Mouse (Mus musculus) adrenal gland, postnatal 25 days (tissue): Measurements from ENCODE around the gene Carmil3. TPM values are rescaled to one million over a fixed set of nuclear protein-coding genes. Genes with fewer than 3 reads are reported as not detected.

Source experiments
- DNase-seq: peaks from one replicate; pipeline ENCODE4 v3.0.0; 2021; ENCODE audit warnings: mixed read lengths
- total RNA-seq: library from RNA; stranded (reverse); gene quantifications from 2 replicates; pipeline ENCODE4 v1.2.3, GENCODE M21; 2021

Carmil3 gene
- total RNA-seq, 1 experiment from 2014 or later = 7.3 TPM

DNA sequence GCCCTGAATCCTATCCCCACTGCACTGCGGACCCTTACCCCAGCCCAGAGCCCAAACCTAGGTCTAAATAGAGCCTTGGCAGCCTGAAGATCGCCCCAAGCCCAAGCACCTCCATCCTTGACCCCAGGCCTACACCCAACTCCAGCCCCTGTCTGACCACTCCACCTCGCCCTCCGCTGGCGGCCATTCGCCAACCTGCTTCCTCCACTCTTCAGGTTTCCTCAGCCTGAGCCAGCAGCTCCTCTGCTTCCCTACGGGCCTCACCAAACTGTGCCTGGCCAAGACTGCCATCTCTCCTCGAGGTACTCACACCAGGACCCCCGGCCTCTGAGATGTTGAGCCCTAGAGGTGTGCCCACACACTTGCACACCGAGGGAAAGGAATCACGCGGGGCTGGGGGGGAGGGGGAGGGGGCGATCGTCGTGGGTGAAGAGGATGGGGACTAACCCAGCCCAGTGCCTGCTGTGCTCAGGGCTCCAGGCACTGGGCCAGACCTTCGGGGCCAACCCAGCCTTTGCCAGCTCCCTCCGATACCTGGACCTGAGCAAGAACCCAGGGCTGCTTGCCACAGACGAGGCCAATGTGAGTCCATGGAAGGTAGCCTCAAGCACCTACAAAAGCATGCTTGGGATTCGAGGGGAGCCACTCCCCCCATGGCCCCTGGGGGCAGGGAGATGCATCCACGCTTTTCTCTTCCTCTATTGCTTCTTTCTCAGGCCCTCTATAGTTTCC, 5.2 kb downstream of the Carmil3 start:
- no peak for DNase-seq

- no peak for DNase-seq
Observed at GRCm38 (mm10) chr14:55496761-55497448, 6.5 kb downstream of the Carmil3 start.

GRCm38 (mm10) chr14:55497449-55497821, 7.0 kb downstream of the Carmil3 start:
- peak; percentile 88 for DNase-seq

DNA sequence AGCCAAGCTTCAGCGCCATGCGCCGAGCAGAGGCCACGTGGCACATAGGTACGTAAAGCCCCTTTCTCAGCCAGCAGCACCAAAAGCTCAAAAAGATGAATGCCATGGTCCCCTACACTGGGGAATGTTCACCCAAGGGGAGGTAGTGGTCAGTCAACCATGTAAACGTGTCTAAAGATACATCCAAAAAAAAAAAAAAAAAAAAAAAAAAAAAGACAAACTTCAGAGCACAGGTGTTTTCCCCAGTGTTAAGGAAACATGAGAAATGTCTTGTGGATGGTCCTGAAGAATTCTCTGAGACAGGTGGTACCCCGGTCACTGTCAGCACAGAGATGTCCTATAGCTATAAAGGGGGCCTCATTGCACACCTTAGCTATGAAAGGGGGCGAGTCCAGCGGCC, 15.2 kb downstream of the Carmil3 start:
- no peak for DNase-seq

DNA sequence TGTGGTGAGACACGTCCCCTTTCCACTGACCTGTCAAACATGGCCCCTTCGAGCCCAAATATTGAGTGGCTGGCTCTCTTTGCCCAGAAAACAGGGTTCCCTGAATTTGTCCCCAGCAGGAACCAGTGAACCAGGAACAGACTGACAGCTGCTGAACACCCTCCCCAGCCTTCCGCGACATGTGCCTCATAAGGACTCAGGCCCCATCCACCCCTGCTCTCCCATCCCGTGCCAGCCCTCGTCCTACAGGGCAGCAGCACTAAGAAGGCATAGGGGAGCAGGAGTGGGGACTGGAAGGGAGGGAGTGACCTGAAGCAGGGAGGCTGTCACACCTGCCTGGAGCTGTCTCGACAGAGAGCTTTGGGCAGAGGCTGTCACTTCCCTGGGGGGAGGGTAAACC, 17.4 kb downstream of the Carmil3 start:
- no peak for DNase-seq

DNA sequence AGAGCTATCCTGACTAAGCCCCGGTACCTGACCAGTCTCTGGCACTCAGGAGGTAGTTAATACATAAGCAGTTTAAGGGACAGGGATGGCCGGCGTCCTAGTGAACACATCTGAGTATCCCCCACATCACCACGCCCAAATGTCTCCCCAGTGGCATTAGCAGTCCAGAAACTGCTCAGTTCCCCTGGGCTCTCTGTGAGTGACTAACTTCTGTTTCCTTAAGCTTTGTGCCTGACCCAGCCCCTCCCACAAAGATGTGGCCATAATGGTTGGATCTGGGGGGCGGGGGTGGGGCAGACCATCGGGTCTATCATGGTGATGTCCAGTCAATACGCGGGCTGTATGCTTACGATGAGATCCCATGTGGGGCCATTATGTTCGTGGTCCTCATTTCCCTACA, 19.1 kb downstream of the Carmil3 start:
- no peak for DNase-seq

DNA sequence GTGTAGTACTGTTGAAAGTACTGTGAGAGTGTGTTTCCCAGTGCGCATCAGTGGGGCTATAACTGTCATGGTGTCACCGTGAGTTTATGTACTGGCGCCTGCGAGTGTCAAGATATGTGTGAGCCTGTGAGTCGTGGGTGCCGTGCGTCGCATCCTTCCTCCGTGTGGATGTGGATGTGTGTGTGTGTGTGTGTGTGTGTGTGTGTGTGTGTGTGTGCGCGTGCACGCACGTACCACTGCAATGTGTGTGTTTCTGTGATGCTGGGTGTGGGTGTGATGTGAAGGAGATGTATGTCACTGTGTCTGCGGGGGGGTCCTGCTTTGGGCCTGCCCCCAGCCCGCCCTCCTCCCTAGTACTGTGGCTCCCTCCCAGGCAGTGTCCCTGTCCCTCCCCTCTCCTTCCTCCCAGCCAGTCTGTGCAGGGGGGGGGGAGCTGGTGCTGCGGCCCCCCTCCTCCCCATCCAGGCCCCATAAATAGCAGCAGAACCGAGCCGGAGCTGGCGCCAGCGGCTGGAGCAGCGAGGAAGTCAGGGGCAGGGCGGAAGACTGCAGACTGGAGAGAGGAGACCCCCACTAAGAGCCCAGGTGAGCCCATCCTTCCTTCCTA, 19.8 kb downstream of the Carmil3 start, which contains the start of gene Cpne6:
Gene Cpne6 (plus strand): TSS at position 321 of the 607 bp plus-strand sequence.
- DNase-seq = no peak

DNA sequence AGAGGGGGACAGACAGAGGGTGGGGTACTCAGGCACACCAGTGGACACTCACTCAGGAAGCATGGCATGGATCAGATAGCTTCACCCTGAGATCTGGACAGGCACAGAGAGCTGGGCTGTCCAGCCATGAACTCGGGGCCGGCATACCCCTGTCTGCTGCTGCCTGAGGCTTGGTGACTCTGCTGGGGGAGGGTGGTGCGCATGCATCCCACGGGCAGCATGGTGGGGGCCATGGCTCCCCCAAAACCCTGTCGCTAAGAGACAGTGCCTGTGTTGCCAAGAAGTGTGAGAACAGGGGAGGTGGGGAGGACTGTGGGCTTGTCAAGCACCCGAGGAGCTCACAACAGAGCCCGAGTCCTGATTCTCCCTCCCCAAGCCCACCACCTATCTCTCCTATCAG, 20.6 kb downstream of the Carmil3 start:
- no peak for DNase-seq

GRCm38 (mm10) chr14:55513927-55514326, 23.5 kb downstream of the Carmil3 start:
- no peak for DNase-seq

GRCm38 (mm10) chr14:55515846-55516245, 25.4 kb downstream of the Carmil3 start:
- DNase-seq = no peak

- DNase-seq = no peak
Observed at GRCm38 (mm10) chr14:55518897-55519296, 28.4 kb downstream of the Carmil3 start.

GRCm38 (mm10) chr14:55519604-55520003, 29.2 kb downstream of the Carmil3 start:
- DNase-seq = no peak

- DNase-seq = peak; percentile 38
Observed at GRCm38 (mm10) chr14:55520451-55521361, 30.3 kb downstream of the Carmil3 start.

DNA sequence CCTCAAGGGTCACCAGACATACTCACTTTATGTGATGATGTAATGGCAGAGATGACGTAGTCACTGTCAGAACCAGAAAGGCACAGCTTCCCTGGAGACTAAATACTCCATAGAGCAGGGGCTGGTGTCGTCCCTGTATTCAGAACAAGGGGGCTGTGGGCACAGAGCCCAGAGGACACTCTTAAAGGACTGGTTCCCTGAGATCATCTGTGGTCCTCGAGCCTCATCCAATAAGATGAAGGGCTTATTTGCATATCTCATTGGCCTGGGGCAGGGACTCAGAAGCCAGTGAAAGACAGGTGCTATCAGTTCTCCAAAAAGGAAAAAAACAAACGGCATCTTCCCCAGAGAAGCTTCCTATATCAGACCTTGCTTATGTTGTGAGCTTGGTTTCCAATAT, 33.6 kb downstream of the Carmil3 start:
- DNase-seq = no peak

- DNase-seq = no peak
Observed at GRCm38 (mm10) chr14:55524785-55525184, 34.3 kb downstream of the Carmil3 start, which contains the start of gene Nrl. TSS of gene Nrl (minus strand) at chr14:55524981.

DNA sequence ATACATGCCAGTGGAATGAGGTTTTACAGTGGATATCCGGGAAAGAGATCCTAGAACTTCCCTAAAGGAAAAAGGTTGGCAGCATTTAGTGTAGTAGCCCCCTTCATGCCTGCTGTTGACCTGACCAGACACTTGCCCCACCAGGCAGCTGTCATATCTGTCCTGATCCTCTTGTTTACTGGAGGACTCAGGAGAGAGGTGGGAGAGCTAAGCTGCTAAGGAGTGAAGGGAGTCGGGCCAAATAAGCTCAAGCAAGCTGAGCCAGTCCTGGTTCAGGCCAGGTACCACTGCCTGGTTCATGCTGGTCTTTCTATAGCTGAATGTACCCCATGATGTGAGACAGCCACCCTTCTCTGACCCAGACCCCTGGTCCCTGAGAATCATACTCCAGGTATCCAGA, 36.2 kb downstream of the Carmil3 start:
- DNase-seq = no peak

DNA sequence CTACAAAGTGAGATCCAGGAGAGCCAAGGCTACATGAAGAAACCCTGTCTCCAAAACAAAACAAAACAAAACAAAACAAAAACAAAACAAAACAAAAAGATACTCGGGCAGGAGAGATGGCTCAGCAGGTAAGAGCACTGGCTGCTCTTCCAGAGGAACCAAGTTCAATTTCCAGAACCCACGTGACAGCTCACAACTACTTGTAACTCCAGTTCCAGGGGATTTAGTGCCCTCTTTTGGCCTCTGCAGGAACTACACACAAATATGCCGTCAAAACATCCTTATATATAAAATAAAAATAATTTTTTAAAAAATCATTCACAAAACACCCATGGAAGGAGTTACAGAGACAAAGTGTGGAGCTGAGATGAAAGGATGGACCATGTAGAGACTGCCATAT, 37.5 kb downstream of the Carmil3 start:
- no peak for DNase-seq

DNA sequence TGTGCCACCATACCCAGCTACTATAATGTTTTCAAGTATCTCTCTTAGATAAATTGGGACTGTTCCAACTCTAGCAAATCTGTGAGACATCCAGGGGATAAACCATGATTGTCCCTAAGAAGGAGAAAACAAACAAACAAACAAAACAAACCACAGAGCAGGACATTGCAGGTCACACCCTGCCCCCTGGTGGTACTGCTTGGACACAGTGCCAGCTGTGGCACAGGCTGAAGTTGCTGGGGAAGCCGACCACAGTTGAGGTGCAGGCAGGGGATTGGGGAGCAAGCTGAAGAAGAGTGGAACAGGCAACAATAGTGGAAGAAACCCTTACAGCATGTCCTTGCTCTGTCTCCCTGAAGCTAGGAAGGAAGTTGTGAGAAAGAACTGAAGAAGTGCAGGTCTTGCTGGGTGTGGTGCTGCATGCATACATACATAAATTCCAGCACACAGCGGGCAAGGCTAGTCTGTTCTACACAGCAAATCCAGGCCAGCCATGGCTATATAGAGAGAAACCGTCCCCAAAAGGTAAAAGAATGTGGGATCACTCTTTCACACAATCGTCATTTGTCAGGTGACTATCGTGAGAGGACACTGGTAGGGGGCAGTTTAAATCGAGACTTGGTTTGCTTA, 45.8 kb downstream of the Carmil3 start:
- DNase-seq = peak; percentile 53

DNA sequence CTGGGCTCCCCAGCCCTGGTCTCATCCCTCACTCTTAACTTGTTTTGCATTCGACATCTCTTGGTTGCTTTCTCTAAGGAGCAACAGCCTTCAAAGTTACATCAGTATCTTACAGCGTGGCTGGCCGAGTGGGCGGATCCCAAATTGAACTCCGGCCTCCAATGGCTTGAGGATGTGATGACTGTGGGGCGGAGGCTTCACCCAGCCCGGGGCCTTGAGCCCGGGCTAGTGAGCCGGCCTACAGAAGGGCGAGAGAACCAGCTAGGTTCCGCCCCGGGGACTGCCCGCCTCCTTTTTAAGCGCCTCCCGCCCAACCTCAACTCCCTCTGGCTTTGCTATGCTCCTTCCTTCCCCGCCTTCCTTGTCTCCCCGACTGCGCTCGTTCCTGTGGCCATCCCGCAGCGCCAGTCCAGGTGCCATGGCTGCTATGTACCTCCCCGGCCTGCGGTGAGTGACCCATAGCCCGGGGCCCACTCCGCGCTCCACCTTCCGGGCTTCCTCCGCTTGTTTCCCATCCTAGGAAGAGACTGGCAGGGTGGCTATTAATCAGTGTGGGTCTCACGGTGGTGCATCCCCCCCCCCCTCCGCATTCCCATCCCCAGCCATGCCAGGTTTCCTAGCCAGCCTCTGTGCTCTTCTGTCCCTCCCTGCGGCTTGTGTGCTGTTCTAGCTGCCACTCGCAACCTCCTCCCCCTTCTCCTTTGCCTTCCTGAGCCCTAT, 49.8 kb downstream of the Carmil3 start, which contains the start of gene Pck2:
Gene Pck2 (plus strand): TSS at position 200 of the 720 bp plus-strand sequence.
- peak; percentile 89 for DNase-seq

GRCm38 (mm10) chr14:55540787-55541321, 50.4 kb downstream of the Carmil3 start:
- peak; percentile 86 for DNase-seq

DNA sequence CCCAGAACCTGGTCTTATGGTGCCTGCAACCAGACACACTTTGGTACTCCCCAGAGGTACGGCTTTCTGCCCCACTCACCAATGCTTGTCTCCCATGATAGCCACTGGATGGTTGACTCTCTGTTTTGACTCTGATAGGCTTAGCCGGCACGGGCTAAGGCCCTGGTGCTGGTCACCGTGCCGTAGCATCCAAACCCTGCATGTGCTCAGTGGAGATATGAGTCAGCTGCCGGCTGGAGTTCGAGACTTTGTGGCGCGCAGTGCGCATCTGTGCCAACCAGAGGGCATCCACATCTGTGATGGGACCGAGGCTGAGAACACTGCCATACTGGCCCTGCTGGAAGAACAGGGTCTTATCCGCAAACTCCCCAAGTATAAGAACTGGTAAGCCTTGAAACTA, 51.8 kb downstream of the Carmil3 start:
- no peak for DNase-seq
